Mouse (Mus musculus) embryonic fibroblast, embryonic 13.5 days (primary cell): ENCODE data around the gene Acpp.

ENCODE experiments used
- CTCF ChIP-seq: IDR thresholded peaks from 2 replicates; pipeline ENCODE4 v1.5.1; 2011; ENCODE audit warnings: mild to moderate bottlenecking, control low read depth, low read length, moderate library complexity, borderline replicate concordance; ENCODE audit not compliant: insufficient read depth
- POLR2A ChIP-seq: IDR thresholded peaks from 2 replicates; pipeline ENCODE4 v1.6.1; 2011; ENCODE audit warnings: low read depth, mild to moderate bottlenecking, control low read depth, low read length, moderate library complexity

DNA sequence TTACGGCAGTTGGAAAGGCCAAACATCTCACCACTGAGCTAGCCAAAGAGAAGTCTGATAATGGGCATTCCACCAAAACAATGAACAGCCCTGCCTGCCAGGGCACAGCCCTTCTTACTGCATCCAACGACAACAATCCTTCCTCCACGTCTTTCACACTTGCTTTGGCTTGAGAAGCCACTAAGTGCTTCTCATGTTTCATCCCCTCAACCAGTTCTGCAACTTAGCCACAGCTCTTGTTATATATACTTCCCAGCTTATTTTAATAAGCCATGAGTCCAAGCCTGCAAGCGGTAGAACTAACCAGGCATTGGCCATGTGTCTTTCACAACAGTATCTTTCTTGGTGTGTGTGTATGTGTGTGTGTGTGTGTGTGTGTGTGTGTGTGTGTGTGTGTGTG is 8.9 kb downstream of the Acpp start:
- TF ChIP-seq POLR2A: no peak
- no peak for TF ChIP-seq CTCF
